Mouse (Mus musculus) limb, embryonic 12.5 days (tissue): ENCODE measurements around the gene Gpr3. TPM values are rescaled to one million over a fixed set of nuclear protein-coding genes. Genes with fewer than 3 reads are reported as not detected.
A peak's percentile ranks its signal among the peaks of the same experiment; 100 is the strongest.

Experiments used
- ATAC-seq: fragments of 200-750 bp; cut with Nextera tagmentation; 2 replicates; pipeline ENCODE4 v1.8.0; 2017; ENCODE audit warnings: low read depth, moderate TSS enrichment; ENCODE audit not compliant: insufficient number of reproducible peaks, insufficient read depth, low FRiP score, low TSS enrichment
- H3K27ac ChIP-seq: fragments of 300-500 bp; sonication (generic); 2 replicates; pipeline ENCODE4 v1.5.1; 2016; ENCODE audit warnings: mild to moderate bottlenecking, moderate library complexity
- H3K27me3 ChIP-seq: fragments of 300-500 bp; sonication (generic); 2 replicates; pipeline ENCODE4 v1.6.1; 2016; ENCODE audit warnings: mild to moderate bottlenecking, moderate library complexity
- H3K36me3 ChIP-seq: fragments of 300-500 bp; sonication (generic); 2 replicates; pipeline ENCODE4 v1.6.1; 2016; ENCODE audit warnings: mild to moderate bottlenecking, moderate library complexity
- H3K4me1 ChIP-seq: fragments of 300-500 bp; sonication (generic); replicated peaks from 2 replicates; pipeline ENCODE4 v1.6.1; 2016
- H3K4me2 ChIP-seq: fragments of 300-500 bp; sonication (generic); 2 replicates; pipeline ENCODE4 v1.6.1; 2016; ENCODE audit warnings: mild to moderate bottlenecking, moderate library complexity
- H3K4me3 ChIP-seq: fragments of 300-500 bp; sonication (generic); replicated peaks from 2 replicates; pipeline ENCODE4 v1.5.1; 2016; ENCODE audit warnings: mild to moderate bottlenecking
- H3K9ac ChIP-seq: fragments of 300-500 bp; sonication (generic); replicated peaks from 2 replicates; pipeline ENCODE4 v1.6.1; 2016; ENCODE audit warnings: mild to moderate bottlenecking, moderate library complexity
- H3K9me3 ChIP-seq: fragments of 300-500 bp; sonication (generic); 2 replicates; pipeline ENCODE4 v1.6.1; 2016; ENCODE audit warnings: mild to moderate bottlenecking, moderate library complexity
- WGBS: fragments of 180-500 bp; shearing (Covaris S2); methylation state at CpG from one replicate; pipeline ENCODE4 v1.1.7; 2016; 5-methylcytosine and 5-hydroxymethylcytosine counted together
- polyA plus RNA-seq: library from polyadenylated mRNA; unstranded; fragments of >200 nt; fragmentation: Nextera tagmentation; extraction: Ambion mirVana; gene quantifications from 2 replicates; pipeline ENCODE4 v1.2.1, GENCODE M21; 2016

The Gpr3 gene
- polyA plus RNA-seq, 1 experiment from 2014 or later = 0.24 TPM

DNA sequence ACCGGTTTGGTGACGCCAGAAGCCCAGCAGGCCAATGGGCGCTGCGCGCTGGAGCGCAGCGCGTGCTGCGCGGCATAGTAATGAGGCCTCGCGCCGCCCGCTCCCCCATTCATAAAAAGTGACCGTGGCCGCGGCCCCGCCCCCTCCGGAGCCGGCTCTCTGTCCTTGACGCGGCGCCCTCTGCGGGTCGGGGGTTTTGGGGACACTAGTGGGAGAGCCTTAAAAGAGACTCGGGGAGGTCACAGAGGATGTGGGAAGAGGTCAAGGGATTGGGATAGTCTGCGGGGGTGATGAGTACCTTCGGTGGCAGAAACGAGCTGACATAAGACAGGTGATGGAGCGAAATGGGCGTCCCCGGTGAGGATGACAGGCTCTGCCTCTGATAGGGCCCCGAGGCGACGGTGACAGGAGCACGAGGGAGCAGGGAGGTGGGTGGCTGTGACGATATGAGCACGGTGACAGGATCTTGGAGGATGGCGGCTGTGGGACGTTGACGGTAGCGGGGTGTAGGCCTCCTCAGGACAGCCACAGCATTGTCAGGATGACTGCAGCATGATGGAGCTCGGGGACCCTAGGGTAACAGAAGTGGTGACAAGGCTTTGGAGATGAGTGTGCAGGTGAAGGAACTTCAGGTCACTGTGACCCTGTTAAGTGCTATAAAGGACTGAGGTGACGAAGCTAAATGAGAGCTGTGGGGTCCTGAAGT lies 379 bp upstream of the Gpr3 start:
- WGBS = 2% methylated on average over 42 of the region's 44 CpGs
- peak overlapping the region; percentile 65 for H3K9ac ChIP-seq
- peak overlapping the region; percentile 99 for H3K4me2 ChIP-seq
- H3K27me3 ChIP-seq = peaks cover 53% of the 10 kb centered on the region
- no peaks in the 10 kb centered on the region for H3K36me3 ChIP-seq
- no peak overlapping the region for H3K27ac ChIP-seq
- peak; percentile 72 for ATAC-seq
- peaks cover 19% of the 10 kb centered on the region for H3K4me1 ChIP-seq
- H3K9me3 ChIP-seq = no peaks in the 10 kb centered on the region
- H3K4me3 ChIP-seq = peak overlapping the region; percentile 76

DNA sequence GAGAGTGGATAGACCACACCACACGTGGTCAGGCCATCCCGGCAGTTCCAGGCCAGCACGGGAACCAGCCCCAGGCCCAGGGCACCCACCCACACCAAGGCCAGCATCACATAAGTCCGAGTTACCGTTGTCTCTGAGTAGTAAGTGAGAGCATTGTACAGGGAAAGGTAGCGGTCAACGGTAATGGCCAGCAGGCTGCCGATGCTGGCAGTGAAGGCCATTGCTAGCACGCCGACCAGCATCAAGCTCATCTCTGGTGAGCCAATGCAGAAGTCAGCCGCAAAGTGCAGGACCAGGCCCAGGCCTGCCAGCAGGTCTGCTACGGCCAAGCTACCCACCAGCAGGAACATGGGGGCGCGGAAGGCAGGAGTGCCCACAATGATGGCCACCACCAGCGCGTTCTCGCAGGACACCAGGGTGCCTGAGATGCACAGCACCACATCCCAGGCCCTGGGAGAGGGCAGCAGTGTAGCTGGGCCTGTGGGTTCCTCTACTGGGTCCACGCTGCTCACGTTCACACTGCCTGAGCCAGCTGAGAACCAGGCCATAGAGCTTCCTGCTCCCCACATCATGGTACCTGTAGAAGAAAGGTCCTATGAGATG lies 1.4 kb downstream of the Gpr3 start:
- no peak overlapping the region for H3K4me2 ChIP-seq
- H3K9me3 ChIP-seq = no peaks in the 10 kb centered on the region
- peaks cover 19% of the 10 kb centered on the region for H3K4me1 ChIP-seq
- no peaks in the 10 kb centered on the region for H3K36me3 ChIP-seq
- H3K4me3 ChIP-seq = no peak overlapping the region
- H3K9ac ChIP-seq = no peak overlapping the region
- H3K27me3 ChIP-seq = peaks cover 53% of the 10 kb centered on the region
- no peak overlapping the region for H3K27ac ChIP-seq
- 96% methylated on average over 19 of the region's 19 CpGs for WGBS
- ATAC-seq = no peak

DNA sequence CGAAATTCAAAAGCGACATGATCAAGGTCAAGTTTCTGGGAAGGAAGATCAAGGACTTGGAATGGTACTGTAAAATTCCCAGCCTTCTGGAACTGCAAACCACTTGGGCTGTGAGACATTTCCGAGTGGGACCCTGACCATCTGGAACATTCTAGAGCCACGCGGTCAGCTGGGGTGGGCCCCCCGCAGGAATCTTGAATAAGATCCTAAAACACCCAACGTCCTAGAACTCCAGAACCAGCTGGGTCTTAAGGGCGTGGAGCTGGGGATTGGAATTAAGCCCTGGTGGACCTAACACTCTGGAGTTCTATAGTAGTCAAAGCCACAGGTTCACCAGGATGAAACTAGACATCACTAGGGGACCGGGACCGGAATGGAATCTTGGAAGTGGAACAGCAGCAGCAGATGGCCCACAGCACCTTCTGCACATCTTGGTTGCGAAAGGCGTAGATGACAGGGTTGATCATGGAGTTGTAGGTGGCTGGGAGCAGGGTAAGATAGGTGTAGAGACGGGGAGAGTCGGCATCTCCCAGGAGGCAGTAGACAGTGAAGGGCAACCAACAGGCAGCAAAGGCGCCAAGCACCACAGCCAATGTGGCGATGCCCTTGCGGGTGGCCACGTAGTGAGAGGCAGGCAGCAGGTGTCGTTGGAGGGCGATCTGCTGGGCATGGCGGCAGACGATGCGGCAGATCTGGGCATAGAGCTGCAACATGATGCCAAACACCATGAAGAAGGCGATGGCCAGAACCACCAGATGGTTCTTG lies 2.1 kb downstream of the Gpr3 start:
- H3K27me3 ChIP-seq = peaks cover 52% of the 10 kb centered on the region
- no peaks in the 10 kb centered on the region for H3K36me3 ChIP-seq
- 93% methylated on average over 24 of the region's 24 CpGs for WGBS
- no peak overlapping the region for H3K9ac ChIP-seq
- H3K27ac ChIP-seq = no peak overlapping the region
- H3K4me1 ChIP-seq = peaks cover 19% of the 10 kb centered on the region
- H3K9me3 ChIP-seq = no peaks in the 10 kb centered on the region
- no peak for ATAC-seq
- no peak overlapping the region for H3K4me3 ChIP-seq
- H3K4me2 ChIP-seq = no peak overlapping the region

DNA sequence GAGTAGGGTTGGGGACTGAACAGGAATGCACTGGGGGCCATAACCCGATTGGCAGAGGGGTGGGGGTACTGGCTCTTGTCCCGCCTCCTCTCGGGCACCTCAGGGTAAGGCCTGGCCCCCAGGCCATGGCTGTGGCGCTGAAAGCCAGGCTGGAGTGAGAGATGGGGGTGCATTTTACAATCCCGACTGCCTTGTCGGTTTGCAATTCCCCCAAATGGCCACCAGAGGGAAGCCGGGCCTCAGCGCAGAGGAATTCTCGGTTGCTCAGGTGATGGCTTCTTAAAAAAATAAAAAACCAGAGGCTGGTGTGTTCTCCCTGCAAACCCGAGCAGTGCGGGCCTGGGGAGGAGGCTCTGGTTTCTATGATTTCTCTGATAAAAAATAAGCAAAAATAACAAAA lies 3.0 kb downstream of the Gpr3 start:
- no peak overlapping the region for H3K27ac ChIP-seq
- peaks cover 46% of the 10 kb centered on the region for H3K27me3 ChIP-seq
- 0 out of 2 replicates have a peak, but pooled peaks have one; percentile 10 for ATAC-seq
- H3K36me3 ChIP-seq = no peaks in the 10 kb centered on the region
- WGBS = 3% methylated on average over 11 of the region's 11 CpGs
- H3K9me3 ChIP-seq = no peaks in the 10 kb centered on the region
- H3K9ac ChIP-seq = no peak overlapping the region
- H3K4me2 ChIP-seq = no peak overlapping the region
- H3K4me1 ChIP-seq = peaks cover 25% of the 10 kb centered on the region
- H3K4me3 ChIP-seq = no peak overlapping the region

DNA sequence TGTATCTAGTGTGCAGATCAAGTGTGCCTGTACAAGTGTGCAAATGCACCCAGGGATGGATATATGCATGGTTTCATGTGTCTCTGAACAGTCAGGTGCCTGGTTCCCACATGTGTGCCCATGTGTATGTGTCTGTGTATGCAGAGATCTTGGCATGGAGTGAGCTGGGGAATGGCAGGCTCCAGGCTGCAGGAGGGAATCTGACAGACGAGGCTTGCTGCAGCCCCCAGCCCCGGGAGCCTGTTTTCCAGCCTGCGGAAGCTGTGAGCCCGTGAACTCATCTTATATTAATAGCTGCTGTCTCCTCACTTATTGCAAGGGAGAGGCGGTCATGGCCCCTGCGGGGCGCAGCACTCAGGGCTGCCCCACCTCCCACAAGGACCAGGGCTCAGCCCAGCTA lies 8.0 kb downstream of the Gpr3 start:
- Histone ChIP-seq H3K27me3 (no peaks in the 10 kb centered on the region), H3K27ac (0 out of 2 replicates have a peak overlapping the region, but pooled peaks have one; percentile 56), H3K4me2 (0 out of 2 replicates have a peak overlapping the region, but pooled peaks have one; percentile 8), H3K9ac (peak overlapping the region; percentile 45; the same call in 1 of the 2 replicates), H3K4me3 (no peak overlapping the region), H3K4me1 (peaks cover 32% of the 10 kb centered on the region), H3K9me3 (no peaks in the 10 kb centered on the region), H3K36me3 (no peaks in the 10 kb centered on the region)
- ATAC-seq = no peak
- 39% methylated on average over 7 of the region's 7 CpGs for WGBS

DNA sequence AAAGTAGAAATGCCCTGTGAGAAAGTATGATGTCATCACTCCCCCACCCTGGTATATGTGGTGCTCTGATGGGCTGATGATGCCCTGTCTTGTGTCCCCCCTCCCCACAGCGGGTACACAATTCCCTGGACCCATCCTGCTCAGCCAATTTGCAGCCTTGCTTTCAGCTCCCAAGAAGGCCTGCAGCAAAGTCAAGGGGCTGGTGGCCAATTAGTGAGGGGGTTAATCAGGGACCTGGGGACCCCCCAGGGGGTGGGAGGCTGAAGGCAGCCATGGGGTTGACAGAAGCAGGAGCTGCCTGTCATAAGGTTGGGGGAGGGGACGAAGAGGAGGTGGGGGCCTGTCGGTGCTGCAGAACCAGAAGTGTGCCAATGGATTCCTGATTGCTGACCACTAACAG lies 8.7 kb downstream of the Gpr3 start:
- no peak overlapping the region for H3K4me2 ChIP-seq
- 61% methylated on average over 3 of the region's 3 CpGs for WGBS
- H3K27me3 ChIP-seq = no peaks in the 10 kb centered on the region
- no peak overlapping the region for H3K4me3 ChIP-seq
- H3K9ac ChIP-seq = no peak overlapping the region
- no peak for ATAC-seq
- H3K27ac ChIP-seq = no peak overlapping the region
- H3K9me3 ChIP-seq = no peaks in the 10 kb centered on the region
- peaks cover 40% of the 10 kb centered on the region for H3K4me1 ChIP-seq
- H3K36me3 ChIP-seq = no peaks in the 10 kb centered on the region

DNA sequence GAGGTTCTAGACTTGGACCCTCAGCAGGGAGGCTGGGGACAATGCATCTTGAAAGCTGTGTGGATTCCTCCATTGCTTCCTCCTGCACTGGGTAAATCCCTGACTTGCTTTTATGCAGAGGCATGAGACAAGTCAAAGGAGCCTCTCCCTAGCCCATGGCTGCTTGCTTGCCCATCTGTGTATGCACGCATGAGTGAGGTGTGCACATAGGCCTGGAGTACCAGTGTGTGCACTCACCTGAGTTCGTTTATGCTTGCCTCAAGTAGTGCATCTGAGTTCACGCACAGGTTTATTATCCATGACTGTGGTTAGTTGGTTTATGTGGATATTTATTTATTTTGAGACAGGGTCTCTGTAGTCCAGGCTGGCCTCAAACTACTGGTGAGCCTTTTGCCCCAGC lies 10.1 kb downstream of the Gpr3 start:
- no peak overlapping the region for H3K4me3 ChIP-seq
- no peak overlapping the region for H3K9ac ChIP-seq
- H3K4me2 ChIP-seq = no peak overlapping the region
- no peak overlapping the region for H3K27ac ChIP-seq
- no peaks in the 10 kb centered on the region for H3K27me3 ChIP-seq
- ATAC-seq = no peak
- peaks cover 54% of the 10 kb centered on the region for H3K4me1 ChIP-seq
- no peaks in the 10 kb centered on the region for H3K36me3 ChIP-seq
- 92% methylated on average over 3 of the region's 3 CpGs for WGBS
- no peaks in the 10 kb centered on the region for H3K9me3 ChIP-seq

DNA sequence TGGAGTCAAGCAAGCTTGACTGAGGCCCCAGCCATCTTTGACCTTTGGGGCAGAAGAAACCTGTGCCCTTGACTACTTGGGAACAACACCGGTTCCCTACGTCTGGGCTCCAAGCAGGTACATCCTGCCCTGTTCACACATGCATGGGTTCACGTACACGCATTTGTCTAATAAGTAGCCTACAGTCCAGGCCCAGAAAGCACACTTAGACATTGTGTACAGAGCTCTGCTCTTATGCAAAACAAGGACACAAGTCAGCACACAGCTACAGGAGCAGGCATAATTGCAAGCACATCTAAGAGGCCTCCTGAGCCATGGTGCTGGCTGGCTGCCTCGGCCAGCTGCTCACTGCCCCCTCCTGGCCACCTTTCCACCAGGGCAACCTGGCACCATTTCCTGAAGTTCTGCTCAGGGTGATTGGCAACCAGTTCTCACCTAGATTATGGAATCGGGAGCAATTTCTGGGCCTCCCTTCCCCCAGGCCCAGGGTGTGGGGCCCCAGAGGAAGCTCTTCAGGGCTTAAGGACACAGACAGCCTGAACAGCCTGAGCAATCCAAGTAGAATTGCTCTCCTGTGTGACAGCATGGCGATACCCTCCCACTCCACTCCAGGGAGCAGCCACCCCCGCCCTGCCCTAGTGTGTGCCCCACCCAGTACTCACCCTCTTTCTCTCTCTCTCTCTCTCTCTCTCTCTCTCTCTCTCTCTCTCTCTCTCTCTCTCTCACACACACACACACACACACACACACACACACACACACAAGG lies 11.1 kb downstream of the Gpr3 start:
- peak overlapping the region; percentile 34; the same call in 1 of the 2 replicates for H3K9ac ChIP-seq
- peak overlapping the region; percentile 80 for H3K27ac ChIP-seq
- no peak for ATAC-seq
- H3K9me3 ChIP-seq = no peaks in the 10 kb centered on the region
- 64% methylated on average over 8 of the region's 8 CpGs for WGBS
- H3K27me3 ChIP-seq = no peaks in the 10 kb centered on the region
- peaks cover 9% of the 10 kb centered on the region for H3K36me3 ChIP-seq
- H3K4me2 ChIP-seq = no peak overlapping the region
- peaks cover 64% of the 10 kb centered on the region for H3K4me1 ChIP-seq
- H3K4me3 ChIP-seq = no peak overlapping the region

DNA sequence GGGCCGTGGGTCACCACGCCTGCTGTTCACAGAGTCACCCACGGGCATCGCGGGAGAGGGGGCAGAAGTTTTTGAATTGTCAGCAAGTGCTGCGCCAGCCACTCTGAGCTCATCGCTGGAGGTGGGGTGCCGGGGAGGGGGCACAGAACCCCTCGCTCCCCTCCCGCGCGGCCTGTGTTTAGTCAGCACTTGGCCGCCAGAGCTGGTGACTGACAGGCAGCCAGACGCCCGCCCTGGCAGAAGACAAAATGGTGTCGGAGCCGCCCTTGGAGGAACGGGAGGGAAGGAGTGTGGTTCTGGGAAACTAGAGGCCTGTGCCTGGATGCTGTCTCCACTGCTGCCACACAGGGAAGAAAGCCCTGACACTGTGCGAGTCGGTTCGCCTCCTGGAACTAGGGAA lies 12.0 kb downstream of the Gpr3 start:
- H3K27me3 ChIP-seq = no peaks in the 10 kb centered on the region
- no peak overlapping the region for H3K4me3 ChIP-seq
- peaks cover 69% of the 10 kb centered on the region for H3K4me1 ChIP-seq
- H3K27ac ChIP-seq = peak overlapping the region; percentile 80
- 45% methylated on average over 21 of the region's 21 CpGs for WGBS
- 0 out of 2 replicates have a peak overlapping the region, but pooled peaks have one; percentile 7 for H3K4me2 ChIP-seq
- peak overlapping the region; percentile 23; the same call in 1 of the 2 replicates for H3K9ac ChIP-seq
- ATAC-seq = no peak
- H3K9me3 ChIP-seq = no peaks in the 10 kb centered on the region
- peaks cover 17% of the 10 kb centered on the region for H3K36me3 ChIP-seq

DNA sequence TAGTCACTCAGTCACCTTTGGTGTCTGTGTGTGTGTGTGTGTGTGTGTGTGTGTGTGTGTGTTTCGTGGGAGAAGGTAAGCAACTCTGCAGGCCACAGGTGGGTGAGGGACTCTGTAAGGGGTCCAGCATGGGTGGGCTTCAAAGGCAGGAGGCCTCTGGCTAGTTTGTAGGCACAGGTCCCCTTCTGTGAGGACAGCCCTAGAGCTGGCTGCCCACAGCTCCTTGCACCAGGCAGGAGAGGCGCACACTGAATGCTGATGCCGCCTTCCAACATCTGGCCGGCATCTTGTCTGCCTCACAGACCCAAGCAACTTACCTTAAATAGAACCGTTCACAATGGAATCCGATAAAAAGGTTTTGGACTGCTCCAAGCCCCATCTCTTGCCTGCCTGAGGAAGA lies 12.6 kb downstream of the Gpr3 start:
- peaks cover 23% of the 10 kb centered on the region for H3K36me3 ChIP-seq
- no peak overlapping the region for H3K9ac ChIP-seq
- no peak for ATAC-seq
- H3K4me3 ChIP-seq = no peak overlapping the region
- WGBS = 40% methylated on average over 6 of the region's 6 CpGs
- no peaks in the 10 kb centered on the region for H3K27me3 ChIP-seq
- no peaks in the 10 kb centered on the region for H3K9me3 ChIP-seq
- H3K4me1 ChIP-seq = peaks cover 67% of the 10 kb centered on the region
- peak overlapping the region; percentile 80 for H3K27ac ChIP-seq
- H3K4me2 ChIP-seq = no peak overlapping the region
